32 mouse cellular contexts compared by ENCODE assay signal in the genomic region with DNA sequence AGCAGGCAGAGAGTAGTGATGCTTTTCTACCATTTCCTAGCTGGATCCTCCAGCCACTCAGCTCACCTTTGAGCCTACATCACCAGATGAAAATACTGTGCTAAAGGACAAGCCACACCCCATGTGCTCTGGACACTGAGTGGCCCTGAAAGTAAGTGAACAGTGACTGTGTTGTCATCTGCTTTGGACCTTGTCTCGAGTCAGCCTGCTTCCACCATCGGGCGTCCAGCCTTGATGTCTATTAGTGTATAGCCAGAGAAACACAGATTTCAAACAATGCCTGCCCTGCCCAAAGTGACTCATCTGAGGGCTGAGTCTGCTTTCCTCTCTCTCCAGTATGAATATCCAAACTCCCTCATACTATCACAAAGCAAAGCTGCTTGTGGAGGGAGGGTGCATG. TPM values are rescaled to one million over a fixed set of nuclear protein-coding genes. Genes with fewer than 3 reads are reported as not detected.
DNase-seq lines count a peak whose midpoint lies in the region; ATAC-seq and TF ChIP-seq lines count a peak whose summit lies in the region.
"Had no signal": no experiment of that assay in that cellular context is flagged by ENCODE, and none has a peak within 500 bp of the region (broad histone marks: within the 10 kb centered on the region; RNA-seq: fewer than 3 reads in every experiment).

No protein-coding gene starts in this region.

- peak; percentile 41 for DNase-seq in adrenal gland, adult 2 months
- DNase-seq in adrenal gland, adult 18-20 months (ENCODE audit: low spot score in 2 of 2): no peak
- DNase-seq in liver, adult 2 months (ENCODE audit: extremely low read depth, low read depth, low spot score): peak; percentile 81
- DNase-seq in liver: no peak
- peak; percentile 48 for DNase-seq in Muller cell, postnatal 12 days (ENCODE audit: inconsistent ontology term)
- DNase-seq in stomach, postnatal 0 days (ENCODE audit: low spot score): peak; percentile 51
- DNase-seq in layer of hippocampus, postnatal 10 days (ENCODE audit: low spot score in 2 of 2): no peak
- DNase-seq: cerebellum, adult 18-20 months; cerebellum, postnatal 10 days; forebrain, postnatal 0 days; gastrocnemius, postnatal 14 days; heart, postnatal 36 days; kidney, postnatal 14 days; lung, embryonic 14.5 days; lung, postnatal 14 days; right cerebral cortex, postnatal 4 days; thymus, postnatal 14 days had no signal

- WGBS in liver, adult 2 months: 22% methylated on average over 3 of the region's 3 CpGs
- 46% methylated on average over 3 of the region's 3 CpGs for WGBS in stomach, postnatal 0 days

- H3K4me1 ChIP-seq in liver, adult 2 months (ENCODE audit: control insufficient read depth, insufficient read depth, low read length): peaks cover 19% of the 10 kb centered on the region
- peaks cover 8% of the 10 kb centered on the region for H3K4me1 ChIP-seq in stomach, postnatal 0 days (replicated peaks; ENCODE audit: control insufficient read depth, insufficient read depth)

- H3K9me3 ChIP-seq in stomach, postnatal 0 days (ENCODE audit: control insufficient read depth, low read length): no peaks in the 10 kb centered on the region
- H3K9me3 ChIP-seq: embryonic facial prominence, embryonic 13.5 days; forebrain, embryonic 12.5 days; heart, embryonic 10.5 days; heart, embryonic 15.5 days; hindbrain, embryonic 12.5 days; intestine, embryonic 15.5 days; limb, embryonic 13.5 days; neural tube, embryonic 12.5 days had no signal

- no peaks in the 10 kb centered on the region for H3K36me3 ChIP-seq in liver, adult 2 months (ENCODE audit: control insufficient read depth, insufficient read depth, low read length)
- no peaks in the 10 kb centered on the region for H3K36me3 ChIP-seq in stomach, postnatal 0 days (ENCODE audit: control insufficient read depth, insufficient read depth, low read length)
- H3K36me3 ChIP-seq: intestine, embryonic 15.5 days had no signal

- ATAC-seq in stomach, postnatal 0 days (ENCODE audit: low FRiP score, low TSS enrichment): peak; percentile 75
- ATAC-seq: activated CD4-positive, CD25-positive, alpha-beta regulatory T cell, adult 4 months; forebrain, postnatal 0 days; hindbrain, postnatal 0 days; intestine, embryonic 15.5 days; midbrain, embryonic 16.5 days had no signal

- no peaks in the 10 kb centered on the region for H3K27me3 ChIP-seq in liver, adult 2 months (ENCODE audit: control insufficient read depth, insufficient read depth, low read length)
- H3K27me3 ChIP-seq in stomach, postnatal 0 days (ENCODE audit: control insufficient read depth, insufficient read depth, low read length): no peaks in the 10 kb centered on the region
- H3K27me3 ChIP-seq: embryonic facial prominence, embryonic 13.5 days; heart, embryonic 15.5 days; hindbrain, embryonic 12.5 days; intestine, embryonic 15.5 days; limb, embryonic 13.5 days; neural tube, embryonic 12.5 days had no signal

- H3K4me3 ChIP-seq in liver, adult 2 months (ENCODE audit: insufficient read depth, low read depth, low read length): no peak overlapping the region
- H3K4me3 ChIP-seq in stomach, postnatal 0 days (ENCODE audit: low read depth, low read length): no peak overlapping the region
- H3K4me3 ChIP-seq: embryonic facial prominence, embryonic 13.5 days; forebrain, embryonic 12.5 days; heart, embryonic 10.5 days; heart, embryonic 15.5 days; hindbrain, embryonic 12.5 days; intestine, embryonic 15.5 days; limb, embryonic 13.5 days; neural tube, embryonic 12.5 days had no signal

- TF ChIP-seq POLR2A in liver, adult 2 months (IDR thresholded peaks at IDR 0.05; ENCODE audit: extremely low read depth, insufficient read depth, low read length): no peak

- H3K79me2 ChIP-seq in liver, adult 2 months (ENCODE audit: control insufficient read depth, insufficient read depth, low read length): no peaks in the 10 kb centered on the region; the same call in 1 of the 2 replicates

- H3K9ac ChIP-seq in liver, adult 2 months (ENCODE audit: low read depth, low read length): no peak overlapping the region
- no peak overlapping the region for H3K9ac ChIP-seq in stomach, postnatal 0 days (ENCODE audit: low read length)
- H3K9ac ChIP-seq: embryonic facial prominence, embryonic 13.5 days; forebrain, embryonic 12.5 days; forebrain, postnatal 0 days; heart, embryonic 15.5 days; hindbrain, embryonic 12.5 days; intestine, embryonic 15.5 days; limb, embryonic 13.5 days; liver, embryonic 14.5 days; lung, embryonic 14.5 days; neural tube, embryonic 12.5 days had no signal

- no peak overlapping the region for H3K4me2 ChIP-seq in stomach, postnatal 0 days (replicated peaks; ENCODE audit: low read depth)
- H3K4me2 ChIP-seq: embryonic facial prominence, embryonic 13.5 days; forebrain, embryonic 12.5 days; heart, embryonic 15.5 days; hindbrain, embryonic 12.5 days; intestine, embryonic 15.5 days; limb, embryonic 13.5 days; lung, embryonic 14.5 days; midbrain, embryonic 11.5 days; neural tube, embryonic 12.5 days had no signal

- no peak for TF ChIP-seq CTCF in liver, adult 2 months (IDR thresholded peaks at IDR 0.05; ENCODE audit: low read depth, low read length)
- TF ChIP-seq CTCF in stomach, postnatal 0 days (IDR thresholded peaks at IDR 0.05; ENCODE audit: low read depth): no peak

- no peak for TF ChIP-seq EP300 in stomach, postnatal 0 days (optimal IDR thresholded peaks at IDR 0.05)

- no peak overlapping the region for H3K27ac ChIP-seq in liver, adult 2 months (replicated peaks; ENCODE audit: insufficient read depth, low read depth, low read length)
- no peak overlapping the region for H3K27ac ChIP-seq in stomach, postnatal 0 days (replicated peaks)
- H3K27ac ChIP-seq: embryonic facial prominence, embryonic 13.5 days; forebrain, embryonic 12.5 days; heart, embryonic 10.5 days; heart, embryonic 15.5 days; hindbrain, embryonic 12.5 days; hindbrain, postnatal 0 days; intestine, embryonic 15.5 days; limb, embryonic 13.5 days; liver, embryonic 14.5 days; neural tube, embryonic 12.5 days had no signal

RNA-seq across cellular contexts. Expression of gene Tubb2a, which starts 2.0 kb away (rescaled TPM):
- 10 to 100 TPM; 30.1 to 37.2 TPM for total RNA-seq in adrenal gland, adult 2 months (2021)
- polyA plus RNA-seq in adrenal gland, adult 2 months (2012; rRNA removed): 74.7 and 93.5 TPM in 2 replicates
- total RNA-seq in adrenal gland, adult 18-20 months (2021): 10 to 100 TPM; 35.1 to 85.9 TPM
- 27.5 and 56.4 TPM in 2 replicates for total RNA-seq in liver, adult 2 months (2014; rRNA removed)
- 569 and 614 TPM in 2 replicates for polyA plus RNA-seq in liver, adult 2 months (2012; rRNA removed)
- 187 and 196 TPM in 2 replicates for polyA plus RNA-seq in stomach, postnatal 0 days (2015; fragmentation: Nextera tagmentation; extraction: Ambion mirVana)
- total RNA-seq in layer of hippocampus, postnatal 10 days (2021): 1,000 to 10,000 TPM; 2,376 to 2,620 TPM

RNA-seq across cellular contexts. Expression of gene Bphl, which starts 42.4 kb away (rescaled TPM):
- total RNA-seq in adrenal gland, adult 2 months (2021): 10 to 100 TPM; 74.9 to 75.1 TPM
- 57.4 and 61.2 TPM in 2 replicates for polyA plus RNA-seq in adrenal gland, adult 2 months (2012; rRNA removed)
- 10 to 100 TPM; 81.0 to 98.3 TPM for total RNA-seq in adrenal gland, adult 18-20 months (2021)
- total RNA-seq in liver, adult 2 months (2014; rRNA removed): 266 and 287 TPM in 2 replicates
- 241 and 259 TPM in 2 replicates for polyA plus RNA-seq in liver, adult 2 months (2012; rRNA removed)
- 36.9 and 37.2 TPM in 2 replicates for polyA plus RNA-seq in stomach, postnatal 0 days (2015; fragmentation: Nextera tagmentation; extraction: Ambion mirVana)
- total RNA-seq in layer of hippocampus, postnatal 10 days (2021): 10 to 100 TPM; 34.6 to 35.9 TPM

RNA-seq across cellular contexts. Expression of gene Tubb2b, which starts 50.5 kb away (rescaled TPM):
- total RNA-seq in adrenal gland, adult 2 months (2021): 1 to 10 TPM; 1.1 to 1.7 TPM
- 1.6 and 4.2 TPM in 2 replicates for polyA plus RNA-seq in adrenal gland, adult 2 months (2012; rRNA removed)
- 1 to 10 TPM; 1.0 to 2.9 TPM for total RNA-seq in adrenal gland, adult 18-20 months (2021)
- 0.20 TPM in 1 of 2 replicates, not detected in the other for total RNA-seq in liver, adult 2 months (2014; rRNA removed)
- polyA plus RNA-seq in liver, adult 2 months (2012; rRNA removed): 0.11 and 0.33 TPM in 2 replicates
- 13.4 and 14.6 TPM in 2 replicates for polyA plus RNA-seq in stomach, postnatal 0 days (2015; fragmentation: Nextera tagmentation; extraction: Ambion mirVana)
- total RNA-seq in layer of hippocampus, postnatal 10 days (2021): 1,000 to 10,000 TPM; 1,434 to 1,803 TPM
- total RNA-seq: common myeloid progenitor, adult 5-6 weeks; granulocyte monocyte progenitor cell, adult 5-6 weeks had no signal

Comparison
In these comparisons a context has a peak if more than half of its experiments do, and no peak if none do; other contexts are left out.
1. DNase-seq: peak in adrenal gland, adult 2 months (single experiment), liver, adult 2 months (single experiment), Muller cell, postnatal 12 days (single experiment) and stomach, postnatal 0 days (single experiment); none in adrenal gland, adult 18-20 months (0 of 2), liver (single experiment) and layer of hippocampus, postnatal 10 days (0 of 2).
2. RNA of gene Tubb2a, which starts 2.0 kb away (total RNA-seq): 2,376 to 2,620 TPM in layer of hippocampus, postnatal 10 days; 35.1 to 85.9 TPM in adrenal gland, adult 18-20 months, 30.1 to 37.2 TPM in adrenal gland, adult 2 months and 27.5 to 56.4 TPM in liver, adult 2 months; every median in the first group is over 10 times any median in the second.
3. RNA of gene Tubb2b, which starts 50.5 kb away (total RNA-seq): 1,434 to 1,803 TPM in layer of hippocampus, postnatal 10 days; 1.0 to 2.9 TPM in adrenal gland, adult 18-20 months, 1.1 to 1.7 TPM in adrenal gland, adult 2 months and 0.20 TPM in liver, adult 2 months; every median in the first group is over 100 times any median in the second.